Mouse (Mus musculus) left cerebral cortex, postnatal 4 days (tissue): ENCODE data around the gene Cgas. TPM values are rescaled to one million over a fixed set of nuclear protein-coding genes. Genes with fewer than 3 reads are reported as not detected.

Source experiments
- DNase-seq: peaks from one replicate; pipeline ENCODE4 v3.0.0-alpha.2; 2022
- intact Hi-C: fragments of 180-260 bp; cut with DNase I; formaldehyde crosslinking; loops from one replicate; pipeline ENCODE4 v1.15.1; 2025
- total RNA-seq, 2 experiments: library from RNA; stranded (reverse); gene quantifications; 2 replicates each; pipeline ENCODE4 v1.2.3; 2021

Cgas gene
- total RNA-seq, 2 experiments from 2014 or later, result 0.48 to 0.62 TPM

GRCm38 (mm10) chr9:78465725-78466124 lies 22.7 kb upstream of the Cgas start:
- DNase-seq, result no peak
- intact Hi-C loops, result no loop called here

GRCm38 (mm10) chr9:78463337-78463736 lies 20.3 kb upstream of the Cgas start:
- DNase-seq, result no peak
- intact Hi-C loops, result no loop called here

- intact Hi-C loops, result no loop called here
- DNase-seq, result no peak
Measured at GRCm38 (mm10) chr9:78457026-78457425, 14.0 kb upstream of the Cgas start.

GRCm38 (mm10) chr9:78451382-78451781 lies 8.3 kb upstream of the Cgas start:
- intact Hi-C loops, result no loop called here

GRCm38 (mm10) chr9:78450404-78450803 lies 7.4 kb upstream of the Cgas start:
- DNase-seq, result no peak
- intact Hi-C loops, result no loop called here

More at GRCm38 (mm10) chr9:78451382-78451781, 8.3 kb upstream of the Cgas start:
- DNase-seq, result no peak

GRCm38 (mm10) chr9:78447973-78448873 lies 5.2 kb upstream of the Cgas start, which contains the start of the genes Mto1 and Gm17324:
TSS of gene Mto1 (plus strand) at chr9:78448208.
TSS of gene Gm17324 (minus strand) at chr9:78448786.
- DNase-seq, result peak; percentile 90

GRCm38 (mm10) chr9:78447606-78447972 lies 4.6 kb upstream of the Cgas start:
- DNase-seq, result no peak
- intact Hi-C loops, result no loop called here

More at GRCm38 (mm10) chr9:78447973-78448873, 5.2 kb upstream of the Cgas start, which contains the start of the genes Mto1 and Gm17324:
- intact Hi-C loops, result no loop called here

- no peak for DNase-seq
- intact Hi-C loops, result no loop called here
Measured at GRCm38 (mm10) chr9:78442237-78442578, 829 bp downstream of the Cgas start.

GRCm38 (mm10) chr9:78439426-78439825 lies 3.6 kb downstream of the Cgas start:
- intact Hi-C loops, result no loop called here
- no peak for DNase-seq

- DNase-seq, result no peak
- intact Hi-C loops, result no loop called here
Measured at GRCm38 (mm10) chr9:78432471-78432870, 10.6 kb downstream of the Cgas start.

- intact Hi-C loops, result no loop called here
- no peak for DNase-seq
Measured at GRCm38 (mm10) chr9:78430486-78430885, 12.6 kb downstream of the Cgas start.

- intact Hi-C loops, result no loop called here
- no peak for DNase-seq
Measured at GRCm38 (mm10) chr9:78429551-78429950, 13.5 kb downstream of the Cgas start.

- intact Hi-C loops, result no loop called here
- DNase-seq, result no peak
Measured at GRCm38 (mm10) chr9:78428870-78429432, 14.1 kb downstream of the Cgas start.

- intact Hi-C loops, result no loop called here
- no peak for DNase-seq
Measured at GRCm38 (mm10) chr9:78428185-78428584, 14.9 kb downstream of the Cgas start.

GRCm38 (mm10) chr9:78427362-78427781 lies 15.7 kb downstream of the Cgas start:
- DNase-seq, result peak; percentile 13
- intact Hi-C loops, result no loop called here

- DNase-seq, result no peak
- intact Hi-C loops, result no loop called here
Measured at GRCm38 (mm10) chr9:78401596-78401995, 41.4 kb downstream of the Cgas start.

GRCm38 (mm10) chr9:78400570-78400969 lies 42.5 kb downstream of the Cgas start:
- DNase-seq, result no peak
- intact Hi-C loops, result no loop called here

GRCm38 (mm10) chr9:78396517-78396916 lies 46.5 kb downstream of the Cgas start:
- intact Hi-C loops, result no loop called here
- DNase-seq, result no peak

GRCm38 (mm10) chr9:78395630-78396351 lies 47.2 kb downstream of the Cgas start, which contains the start of gene Ddx43:
TSS of gene Ddx43 (plus strand) at chr9:78395777.
- intact Hi-C loops, result no loop called here
- DNase-seq, result peak; percentile 60

- intact Hi-C loops, result no loop called here
- no peak for DNase-seq
Measured at GRCm38 (mm10) chr9:78395244-78395629, 47.8 kb downstream of the Cgas start.

GRCm38 (mm10) chr9:78394602-78395001 lies 48.4 kb downstream of the Cgas start:
- DNase-seq, result no peak
- intact Hi-C loops, result no loop called here
